Mouse (Mus musculus) intestine, postnatal 0 days (tissue): Measurements from ENCODE around the gene Tspan31. TPM values are rescaled to one million over a fixed set of nuclear protein-coding genes. Genes with fewer than 3 reads are reported as not detected.

Experiments
- ATAC-seq: fragments of 200-750 bp; cut with Nextera tagmentation; 2 replicates; pipeline ENCODE4 v1.8.0; 2017; ENCODE audit warnings: mild to moderate bottlenecking, moderate TSS enrichment, moderate library complexity
- H3K27ac ChIP-seq: fragments of 300-500 bp; sonication (generic); 2 replicates; pipeline ENCODE4 v1.5.1; 2014; ENCODE audit warnings: mild to moderate bottlenecking, low read depth, low read length, moderate library complexity
- H3K27me3 ChIP-seq: fragments of 300-500 bp; sonication (generic); replicated peaks from 2 replicates; pipeline ENCODE4 v1.6.1; 2014; ENCODE audit warnings: low read length, mixed read lengths; ENCODE audit not compliant: control insufficient read depth, insufficient read depth
- H3K36me3 ChIP-seq: fragments of 300-500 bp; sonication (generic); 2 replicates; pipeline ENCODE4 v1.6.1; 2014; ENCODE audit warnings: mild to moderate bottlenecking, moderate library complexity; ENCODE audit not compliant: control insufficient read depth, insufficient read depth
- H3K4me1 ChIP-seq: fragments of 300-500 bp; sonication (generic); replicated peaks from 2 replicates; pipeline ENCODE4 v1.6.1; 2014; ENCODE audit warnings: antibody characterized with exemption, low read length, mixed read lengths; ENCODE audit not compliant: control insufficient read depth, insufficient read depth
- H3K4me2 ChIP-seq: fragments of 300-500 bp; sonication (generic); replicated peaks from 2 replicates; pipeline ENCODE4 v1.6.1; 2014; ENCODE audit warnings: low read depth, mild to moderate bottlenecking, moderate library complexity
- H3K4me3 ChIP-seq: fragments of 300-500 bp; sonication (generic); 2 replicates; pipeline ENCODE4 v1.5.1; 2014; ENCODE audit warnings: low read depth, low read length
- H3K9ac ChIP-seq: fragments of 300-500 bp; sonication (generic); 2 replicates; pipeline ENCODE4 v1.6.1; 2014; ENCODE audit warnings: mild to moderate bottlenecking, low read depth, low read length
- H3K9me3 ChIP-seq: fragments of 300-500 bp; sonication (generic); 2 replicates; pipeline ENCODE4 v1.6.1; 2016; ENCODE audit warnings: mixed run types; ENCODE audit not compliant: control insufficient read depth
- CTCF ChIP-seq: sonication (generic); IDR thresholded peaks from 2 replicates; pipeline ENCODE4 v1.5.1; 2016; ENCODE audit warnings: low read depth, mild to moderate bottlenecking, control low read depth, antibody characterized with exemption, moderate library complexity
- WGBS: fragments of 180-500 bp; shearing (Covaris S2); extraction: QIAGEN DNeasy Blood & Tissue Kit; methylation state at CpG from one replicate; pipeline ENCODE4 v1.1.7; 2014; 5-methylcytosine and 5-hydroxymethylcytosine counted together
- polyA plus RNA-seq: library from polyadenylated mRNA; unstranded; fragments of >200 nt; fragmentation: Nextera tagmentation; extraction: Ambion mirVana; gene quantifications from 2 replicates; pipeline ENCODE4 v1.2.1, GENCODE M21; 2015

Gene Tspan31
- polyA plus RNA-seq, 1 experiment from 2014 or later = 300 TPM

- peak within 1 kb of the TSS; percentile 79 for H3K4me2 ChIP-seq
- TF ChIP-seq CTCF = peak; percentile 99
- peaks cover 23% of the 10 kb centered on the region for H3K36me3 ChIP-seq
- no peaks in the 10 kb centered on the region for H3K4me1 ChIP-seq
- 4% methylated on average over 56 of the region's 56 CpGs for WGBS
- H3K27ac ChIP-seq = peak within 1 kb of the TSS; percentile 16; the same call in 1 of the 2 replicates
- no peaks in the 10 kb centered on the region for H3K27me3 ChIP-seq
- H3K4me3 ChIP-seq = peak within 1 kb of the TSS; percentile 80
- no peaks in the 10 kb centered on the region for H3K9me3 ChIP-seq
- ATAC-seq = peak; percentile 85
- H3K9ac ChIP-seq = peak within 1 kb of the TSS; percentile 68
Observed at GRCm38 (mm10) chr10:127030336-127031296, 39.4 kb downstream of the Tspan31 start, which contains the start of gene Tsfm. Tsfm (minus strand) TSS chr10:127030840.

DNA sequence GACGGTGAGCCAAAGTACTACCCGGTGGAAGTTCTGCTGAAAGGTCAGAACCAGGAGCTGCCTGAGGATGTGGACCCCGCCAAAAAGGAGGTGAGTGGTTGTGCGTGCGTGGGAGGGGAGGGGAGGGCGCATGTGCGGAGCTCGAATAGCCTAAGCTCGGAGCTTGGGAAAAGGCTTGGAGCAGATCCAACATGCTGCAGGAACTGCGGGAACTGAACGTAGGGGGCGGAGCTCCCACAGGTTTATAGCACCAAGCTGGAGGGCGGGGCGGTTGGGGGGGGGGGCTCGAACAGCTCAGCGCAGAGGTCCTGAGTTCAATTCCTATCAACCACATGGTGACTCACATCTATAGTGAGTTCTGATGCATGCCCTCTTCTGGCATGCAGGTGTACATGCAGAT is 51.6 kb downstream of the Tspan31 start:
- H3K9me3 ChIP-seq = no peaks in the 10 kb centered on the region
- peaks cover 11% of the 10 kb centered on the region for H3K36me3 ChIP-seq
- no peaks in the 10 kb centered on the region for H3K4me1 ChIP-seq
- H3K27ac ChIP-seq = no peak overlapping the region
- 69% methylated on average over 16 of the region's 16 CpGs for WGBS
- no peak overlapping the region for H3K9ac ChIP-seq
- no peak for TF ChIP-seq CTCF
- ATAC-seq = no peak
- no peak overlapping the region for H3K4me2 ChIP-seq
- no peak overlapping the region for H3K4me3 ChIP-seq
- no peaks in the 10 kb centered on the region for H3K27me3 ChIP-seq

Other genes with a start within 250 kb of the Tspan31 start
- gene Atp23, start 168.9 kb downstream of the Tspan31 start, polyA plus RNA-seq = 7.7 and 8.0 TPM in 2 replicates
- gene Ctdsp2, start 91.5 kb downstream of the Tspan31 start, polyA plus RNA-seq = 43.1 and 46.7 TPM in 2 replicates
- 0.20 and 0.52 TPM in 2 replicates for gene Avil, start 69.6 kb downstream of the Tspan31 start, polyA plus RNA-seq
- gene Tsfm, start 39.4 kb downstream of the Tspan31 start, polyA plus RNA-seq = 42.4 and 43.7 TPM in 2 replicates
- gene Mettl1, start 28.9 kb downstream of the Tspan31 start, polyA plus RNA-seq = 19.8 and 22.1 TPM in 2 replicates
- 0.16 and 0.17 TPM in 2 replicates for gene Eef1akmt3, start 28.8 kb downstream of the Tspan31 start, polyA plus RNA-seq
- gene Cyp27b1, start 22.0 kb downstream of the Tspan31 start, polyA plus RNA-seq = not detected in 2 replicates
- gene March9, start 10.1 kb downstream of the Tspan31 start, polyA plus RNA-seq = 0.91 and 1.1 TPM in 2 replicates
- 500 and 515 TPM in 2 replicates for gene Cdk4, start 6.7 kb downstream of the Tspan31 start, polyA plus RNA-seq
- 0.07 and 0.20 TPM in 2 replicates for gene Agap2, start 5.0 kb upstream of the Tspan31 start, polyA plus RNA-seq
- gene Os9, start 50.9 kb upstream of the Tspan31 start, polyA plus RNA-seq = 113 and 116 TPM in 2 replicates
- 29.4 and 34.1 TPM in 2 replicates for gene B4galnt1, start 95.0 kb upstream of the Tspan31 start, polyA plus RNA-seq
- gene Slc26a10, start 110.4 kb upstream of the Tspan31 start, polyA plus RNA-seq = 0.52 and 0.65 TPM in 2 replicates
- 14.4 and 15.1 TPM in 2 replicates for gene Arhgef25, start 119.8 kb upstream of the Tspan31 start, polyA plus RNA-seq
- 22.2 and 24.6 TPM in 2 replicates for gene Dtx3, start 125.5 kb upstream of the Tspan31 start, polyA plus RNA-seq
- 43.0 and 47.0 TPM in 2 replicates for gene Pip4k2c, start 141.3 kb upstream of the Tspan31 start, polyA plus RNA-seq
- gene Kif5a, start 193.1 kb upstream of the Tspan31 start, polyA plus RNA-seq = 2.7 and 3.7 TPM in 2 replicates
- gene Dctn2, start 196.1 kb upstream of the Tspan31 start, polyA plus RNA-seq = 143 and 147 TPM in 2 replicates
- 8.7 and 12.8 TPM in 2 replicates for gene Mbd6, start 218.8 kb upstream of the Tspan31 start, polyA plus RNA-seq
- gene Mars, start 241.5 kb upstream of the Tspan31 start, polyA plus RNA-seq = 47.2 and 50.7 TPM in 2 replicates